Mouse (Mus musculus) kidney, postnatal 25 days (tissue): ENCODE measurements around the gene Ube2o.
"Not testable (repeated sequence)": the region's sequence is repeated elsewhere in the genome, so short reads cannot be mapped to it uniquely, and the experiment has no call there.

Experiments
- DNase-seq, 2 experiments: peaks; one replicate each; pipeline ENCODE4 v3.0.0; 2021; ENCODE audit warnings: mixed read lengths in 2 of 2

Ube2o gene

GRCm38 (mm10) chr11:116508689-116509088 lies 72.6 kb downstream of the Ube2o start:
- no peak for DNase-seq

GRCm38 (mm10) chr11:116506151-116506875 lies 74.9 kb downstream of the Ube2o start:
- DNase-seq: no peak

GRCm38 (mm10) chr11:116505573-116505972 lies 75.7 kb downstream of the Ube2o start:
- DNase-seq: no peak

- DNase-seq: no peak
These were observed 76.7 kb downstream of the Ube2o start for GRCm38 (mm10) chr11:116504516-116504915.

- peak in 1 of 2 experiments; percentile 35 for DNase-seq
These were observed 80.1 kb downstream of the Ube2o start for GRCm38 (mm10) chr11:116501005-116501746.

GRCm38 (mm10) chr11:116499018-116499417 lies 82.2 kb downstream of the Ube2o start:
- no peak for DNase-seq

- no peak for DNase-seq
These were observed 82.7 kb downstream of the Ube2o start for GRCm38 (mm10) chr11:116498596-116498995.

- DNase-seq: no peak
These were observed 83.9 kb downstream of the Ube2o start for GRCm38 (mm10) chr11:116497313-116497712.

GRCm38 (mm10) chr11:116494474-116495174 lies 86.6 kb downstream of the Ube2o start:
- peak; percentile 73 to 85 for DNase-seq

GRCm38 (mm10) chr11:116493795-116494252 lies 87.4 kb downstream of the Ube2o start, which contains the start of gene Prpsap1:
Gene Prpsap1 (minus strand): TSS chr11:116494202.
- DNase-seq: peak; percentile 67 to 73

- DNase-seq: no peak
These were observed 88.1 kb downstream of the Ube2o start for GRCm38 (mm10) chr11:116493191-116493590.

GRCm38 (mm10) chr11:116492507-116492906 lies 88.7 kb downstream of the Ube2o start:
- DNase-seq: not testable (repeated sequence)

GRCm38 (mm10) chr11:116491338-116491737 lies 89.9 kb downstream of the Ube2o start:
- DNase-seq: no peak

- DNase-seq: peak; percentile 90 to 92
These were observed 90.8 kb downstream of the Ube2o start for GRCm38 (mm10) chr11:116490232-116491107.

- DNase-seq: peak; percentile 33 to 67
These were observed 91.4 kb downstream of the Ube2o start for GRCm38 (mm10) chr11:116489771-116490231.

GRCm38 (mm10) chr11:116488693-116489375 lies 92.4 kb downstream of the Ube2o start:
- peak in 1 of 2 experiments; percentile 47 for DNase-seq

- DNase-seq: no peak
These were observed 93.0 kb downstream of the Ube2o start for GRCm38 (mm10) chr11:116488207-116488606.
